Mouse (Mus musculus): ENCODE measurements at regions not wholly inside any gene's neighbourhood (a gene's known extent, or its start where the extent isn't known, plus 50 kb on each side); places are given as distances from the start of the nearest gene placed in this dataset.

- Histone ChIP-seq H3K9me3 (no peaks in the 10 kb centered on the region), H3K4me3 (no peak overlapping the region), H3K4me1 (no peaks in the 10 kb centered on the region), H3K27ac (no peak overlapping the region), H3K4me2 (replicated peaks) (no peak overlapping the region), H3K36me3 (no peaks in the 10 kb centered on the region), H3K9ac (no peak overlapping the region), H3K27me3 (no peaks in the 10 kb centered on the region)
- no peak for ATAC-seq (ENCODE audit: low FRiP score, low read depth)
- WGBS = 56% methylated on average over 5 of the region's 5 CpGs
These were observed 610.9 kb upstream of the Adgrl2 start for GRCm38 (mm10) chr3:149601276-149601675.

- Histone ChIP-seq H3K4me2 (replicated peaks) (no peak overlapping the region), H3K9ac (no peak overlapping the region), H3K4me3 (no peak overlapping the region), H3K9me3 (no peaks in the 10 kb centered on the region), H3K27ac (no peak overlapping the region), H3K27me3 (no peaks in the 10 kb centered on the region), H3K4me1 (no peaks in the 10 kb centered on the region), H3K36me3 (no peaks in the 10 kb centered on the region)
- 72% methylated on average over 4 of the region's 4 CpGs for WGBS
- ATAC-seq (ENCODE audit: low FRiP score, low read depth) = no peak
These were observed 604.1 kb upstream of the Adgrl2 start for GRCm38 (mm10) chr3:149594470-149594869.

- WGBS = 55% methylated on average over 2 of the region's 2 CpGs
- ATAC-seq (ENCODE audit: low FRiP score, low read depth) = no peak
These were observed 595.4 kb upstream of the Adgrl2 start for GRCm38 (mm10) chr3:149585769-149586168.

GRCm38 (mm10) chr3:149581141-149581540, 590.8 kb upstream of the Adgrl2 start:
- WGBS = 76% methylated on average over 3 of the region's 3 CpGs

More at GRCm38 (mm10) chr3:149585769-149586168, 595.4 kb upstream of the Adgrl2 start:
- no peak overlapping the region for H3K4me3 ChIP-seq
- H3K36me3 ChIP-seq = no peaks in the 10 kb centered on the region
- no peaks in the 10 kb centered on the region for H3K4me1 ChIP-seq
- H3K27me3 ChIP-seq = no peaks in the 10 kb centered on the region
- H3K9ac ChIP-seq = no peak overlapping the region
- no peak overlapping the region for H3K27ac ChIP-seq
- H3K9me3 ChIP-seq = no peaks in the 10 kb centered on the region
- H3K4me2 ChIP-seq (replicated peaks) = no peak overlapping the region

GRCm38 (mm10) chr3:149575678-149576077, 585.3 kb upstream of the Adgrl2 start:
- Histone ChIP-seq H3K27me3 (no peaks in the 10 kb centered on the region), H3K4me2 (replicated peaks) (no peak overlapping the region), H3K27ac (no peak overlapping the region), H3K9ac (no peak overlapping the region), H3K36me3 (no peaks in the 10 kb centered on the region), H3K4me1 (no peaks in the 10 kb centered on the region; the same call in none of the 2 replicates), H3K4me3 (no peak overlapping the region), H3K9me3 (no peaks in the 10 kb centered on the region)
- peak; percentile 83 for ATAC-seq (ENCODE audit: low FRiP score, low read depth)
- 57% methylated on average over 3 of the region's 3 CpGs for WGBS

More at GRCm38 (mm10) chr3:149581141-149581540, 590.8 kb upstream of the Adgrl2 start:
- H3K4me3 ChIP-seq = no peak overlapping the region
- no peak overlapping the region for H3K9ac ChIP-seq
- H3K4me1 ChIP-seq = no peaks in the 10 kb centered on the region; the same call in none of the 2 replicates
- H3K4me2 ChIP-seq (replicated peaks) = no peak overlapping the region
- H3K27ac ChIP-seq = no peak overlapping the region
- no peaks in the 10 kb centered on the region for H3K9me3 ChIP-seq
- no peaks in the 10 kb centered on the region for H3K36me3 ChIP-seq
- H3K27me3 ChIP-seq = no peaks in the 10 kb centered on the region
- no peak for ATAC-seq (ENCODE audit: low FRiP score, low read depth)

GRCm38 (mm10) chr3:149566853-149567252, 576.5 kb upstream of the Adgrl2 start:
- Histone ChIP-seq H3K4me1 (no peaks in the 10 kb centered on the region), H3K36me3 (no peaks in the 10 kb centered on the region), H3K4me3 (no peak overlapping the region), H3K4me2 (replicated peaks) (no peak overlapping the region), H3K27ac (no peak overlapping the region), H3K27me3 (no peaks in the 10 kb centered on the region), H3K9me3 (no peaks in the 10 kb centered on the region), H3K9ac (no peak overlapping the region)
- ATAC-seq (ENCODE audit: low FRiP score, low read depth) = no peak
- WGBS = 86% methylated on average over 6 of the region's 6 CpGs

GRCm38 (mm10) chr3:149550231-149550951, 560.0 kb upstream of the Adgrl2 start:
- no peak overlapping the region for H3K27ac ChIP-seq
- no peaks in the 10 kb centered on the region for H3K27me3 ChIP-seq
- no peaks in the 10 kb centered on the region for H3K9me3 ChIP-seq
- H3K9ac ChIP-seq = no peak overlapping the region
- no peak for ATAC-seq (ENCODE audit: low FRiP score, low read depth)
- no peaks in the 10 kb centered on the region for H3K4me1 ChIP-seq
- no peak overlapping the region for H3K4me2 ChIP-seq (replicated peaks)
- H3K4me3 ChIP-seq = no peak overlapping the region
- WGBS = 88% methylated on average over 9 of the region's 9 CpGs
- no peaks in the 10 kb centered on the region for H3K36me3 ChIP-seq

GRCm38 (mm10) chr3:149547045-149547444, 556.7 kb upstream of the Adgrl2 start:
- H3K4me1 ChIP-seq = no peaks in the 10 kb centered on the region
- H3K9me3 ChIP-seq = no peaks in the 10 kb centered on the region
- no peak overlapping the region for H3K27ac ChIP-seq
- no peak overlapping the region for H3K4me2 ChIP-seq (replicated peaks)
- no peaks in the 10 kb centered on the region for H3K36me3 ChIP-seq
- no peak for ATAC-seq (ENCODE audit: low FRiP score, low read depth)
- no peak overlapping the region for H3K9ac ChIP-seq
- WGBS = 80% methylated on average over 6 of the region's 6 CpGs
- H3K4me3 ChIP-seq = no peak overlapping the region
- H3K27me3 ChIP-seq = no peaks in the 10 kb centered on the region

GRCm38 (mm10) chr3:149546256-149546655, 555.9 kb upstream of the Adgrl2 start:
- ATAC-seq (ENCODE audit: low FRiP score, low read depth) = no peak
- Histone ChIP-seq H3K4me1 (no peaks in the 10 kb centered on the region), H3K4me2 (replicated peaks) (no peak overlapping the region), H3K9me3 (no peaks in the 10 kb centered on the region), H3K36me3 (no peaks in the 10 kb centered on the region), H3K4me3 (no peak overlapping the region), H3K9ac (no peak overlapping the region), H3K27ac (no peak overlapping the region), H3K27me3 (no peaks in the 10 kb centered on the region)
- WGBS = 65% methylated on average over 10 of the region's 10 CpGs

- no peak for ATAC-seq (ENCODE audit: low FRiP score, low read depth)
- Histone ChIP-seq H3K4me1 (no peaks in the 10 kb centered on the region), H3K4me3 (no peak overlapping the region), H3K27me3 (no peaks in the 10 kb centered on the region), H3K27ac (no peak overlapping the region), H3K9ac (no peak overlapping the region), H3K4me2 (replicated peaks) (no peak overlapping the region), H3K9me3 (no peaks in the 10 kb centered on the region), H3K36me3 (no peaks in the 10 kb centered on the region)
- 25% methylated on average over 4 of the region's 4 CpGs for whole genome bisulfite sequencing
These were observed 543.8 kb upstream of the Adgrl2 start for GRCm38 (mm10) chr3:149534183-149534582.

GRCm38 (mm10) chr3:149530026-149530607, 539.8 kb upstream of the Adgrl2 start:
- 88% methylated on average over 13 of the region's 13 CpGs for WGBS
- ATAC-seq (ENCODE audit: low FRiP score, low read depth) = no peak
- Histone ChIP-seq H3K36me3 (no peaks in the 10 kb centered on the region), H3K9ac (no peak overlapping the region), H3K4me1 (no peaks in the 10 kb centered on the region), H3K27ac (no peak overlapping the region), H3K27me3 (no peaks in the 10 kb centered on the region), H3K9me3 (no peaks in the 10 kb centered on the region), H3K4me2 (replicated peaks) (no peak overlapping the region), H3K4me3 (no peak overlapping the region)

GRCm38 (mm10) chr3:149526509-149526908, 536.2 kb upstream of the Adgrl2 start:
- 90% methylated on average over 3 of the region's 3 CpGs for WGBS
- Histone ChIP-seq H3K4me2 (replicated peaks) (no peak overlapping the region), H3K27me3 (no peaks in the 10 kb centered on the region), H3K9me3 (no peaks in the 10 kb centered on the region), H3K27ac (no peak overlapping the region), H3K4me1 (no peaks in the 10 kb centered on the region), H3K36me3 (no peaks in the 10 kb centered on the region), H3K4me3 (no peak overlapping the region), H3K9ac (no peak overlapping the region)
- ATAC-seq (ENCODE audit: low FRiP score, low read depth) = no peak

- Histone ChIP-seq H3K9me3 (no peaks in the 10 kb centered on the region), H3K27me3 (peaks cover 26% of the 10 kb centered on the region), H3K36me3 (no peaks in the 10 kb centered on the region), H3K27ac (no peak overlapping the region), H3K4me2 (replicated peaks) (peak overlapping the region; percentile 86), H3K4me1 (peaks cover 6% of the 10 kb centered on the region; the same call in 1 of the 2 replicates), H3K9ac (peak overlapping the region; percentile 59), H3K4me3 (peak overlapping the region; percentile 49)
- no peak for ATAC-seq (ENCODE audit: low FRiP score, low read depth)
- 14% methylated on average over 15 of the region's 15 CpGs for WGBS
These were observed 529.2 kb upstream of the Adgrl2 start for GRCm38 (mm10) chr3:149519575-149519929.

All from limb, embryonic 13.5 days (tissue).